Mouse (Mus musculus): ENCODE measurements around the gene Map3k14.

DNA sequence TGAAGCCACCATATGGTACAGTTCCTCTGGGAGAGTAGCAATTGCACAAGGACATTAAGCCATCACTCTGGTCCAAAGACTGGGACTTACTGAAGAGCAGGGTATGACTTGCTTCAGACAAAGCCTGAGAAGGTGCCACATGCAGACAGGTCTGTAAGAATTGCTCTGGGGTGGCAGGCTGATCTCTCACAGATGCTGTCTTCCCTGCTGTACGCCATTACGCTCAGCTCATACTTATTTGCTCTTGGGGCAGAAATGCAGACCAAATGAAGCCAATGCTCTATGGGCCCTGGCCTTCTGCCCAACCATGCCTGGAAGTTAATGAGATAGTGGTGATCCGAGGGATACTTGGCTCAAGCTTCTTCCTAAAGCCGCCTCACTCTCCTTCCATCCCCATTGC, 22.4 kb downstream of the Map3k14 start:
- TF ChIP-seq CTCF (IDR thresholded peaks at IDR 0.05; ENCODE audit: low read depth) (no peak), EP300 (IDR thresholded peaks at IDR 0.05; ENCODE audit: low read depth) (no peak)

All from liver, embryonic 14.5 days (tissue).